Mouse (Mus musculus) embryo, embryonic 10.5 days (tissue): ENCODE measurements around the gene E130114P18Rik.

ENCODE experiments used
- DNase-seq: peaks from one replicate; pipeline ENCODE4 v3.0.0-alpha.2; 2015; ENCODE audit warnings: low spot score

Gene E130114P18Rik

GRCm38 (mm10) chr4:97647700-97648435, 130.0 kb downstream of the E130114P18Rik start:
- DNase-seq, result no peak

GRCm38 (mm10) chr4:97647236-97647635, 130.6 kb downstream of the E130114P18Rik start:
- DNase-seq, result no peak

GRCm38 (mm10) chr4:97640385-97640784, 137.5 kb downstream of the E130114P18Rik start:
- DNase-seq, result no peak

- no peak for DNase-seq
These were observed 141.3 kb downstream of the E130114P18Rik start for GRCm38 (mm10) chr4:97636569-97636968.

DNA sequence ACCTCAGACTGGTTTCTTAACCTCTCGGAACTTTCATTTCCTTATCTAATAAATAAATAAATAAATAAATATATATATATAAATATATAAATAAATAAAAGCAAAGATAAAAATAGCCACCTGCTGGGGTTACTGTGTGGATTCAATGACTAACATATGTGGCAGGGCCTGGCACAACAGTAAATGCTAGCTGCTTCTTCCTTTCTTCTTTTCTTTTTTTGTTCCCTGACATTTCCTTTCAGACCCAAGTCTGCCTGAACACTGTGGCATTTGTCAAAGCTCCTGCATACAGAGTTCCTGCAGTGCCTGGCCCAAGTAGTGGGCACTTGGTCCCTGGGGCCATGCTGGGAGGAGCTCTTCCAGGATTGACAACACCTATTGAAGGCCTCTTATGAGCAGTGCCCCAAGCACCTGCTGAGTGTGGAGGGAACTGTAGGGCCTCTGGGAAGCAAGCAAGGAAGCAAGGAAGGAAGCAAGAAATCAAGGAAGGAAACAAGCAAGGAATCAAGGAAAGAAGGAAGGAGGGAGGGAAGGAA, 142.1 kb downstream of the E130114P18Rik start:
- DNase-seq, result no peak

GRCm38 (mm10) chr4:97635296-97635755, 142.6 kb downstream of the E130114P18Rik start:
- DNase-seq, result peak; percentile 37

- DNase-seq, result peak; percentile 82
These were observed 148.8 kb downstream of the E130114P18Rik start for GRCm38 (mm10) chr4:97628881-97629605.

DNA sequence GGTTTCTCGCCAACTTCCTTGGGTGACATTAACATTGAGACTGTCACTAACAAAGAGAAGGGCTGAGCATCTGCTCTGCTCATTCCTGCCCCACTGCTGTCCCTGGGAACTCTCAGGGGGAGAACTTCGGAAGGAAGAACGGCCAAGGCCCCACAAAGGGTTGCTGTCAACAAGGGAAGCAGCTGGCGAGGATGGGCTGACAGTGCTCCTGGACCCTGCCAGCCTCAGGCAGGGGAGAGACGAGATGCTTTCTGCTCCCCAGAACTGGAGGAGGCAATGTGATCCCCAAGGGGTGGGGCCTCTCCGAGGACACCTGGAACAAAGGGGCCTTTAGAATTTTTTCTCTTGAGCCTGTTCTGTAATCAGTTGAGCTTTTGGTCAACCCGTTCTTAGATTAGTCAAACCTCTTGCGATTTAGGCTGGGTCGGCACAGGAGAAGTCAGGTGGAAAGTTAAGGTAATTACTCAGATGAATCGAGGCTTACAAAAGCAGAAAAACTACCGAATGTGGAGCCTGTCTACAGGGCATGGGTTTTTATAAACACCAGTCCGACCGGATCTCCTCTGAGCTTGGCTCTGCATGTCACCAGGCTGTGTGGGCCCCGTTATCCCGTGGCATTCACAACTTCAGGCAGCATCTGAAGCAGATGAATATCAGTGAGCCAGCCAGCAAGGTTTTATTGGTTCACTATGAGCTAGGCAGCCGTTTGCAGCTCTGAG, 151.7 kb downstream of the E130114P18Rik start:
- DNase-seq, result no peak

DNA sequence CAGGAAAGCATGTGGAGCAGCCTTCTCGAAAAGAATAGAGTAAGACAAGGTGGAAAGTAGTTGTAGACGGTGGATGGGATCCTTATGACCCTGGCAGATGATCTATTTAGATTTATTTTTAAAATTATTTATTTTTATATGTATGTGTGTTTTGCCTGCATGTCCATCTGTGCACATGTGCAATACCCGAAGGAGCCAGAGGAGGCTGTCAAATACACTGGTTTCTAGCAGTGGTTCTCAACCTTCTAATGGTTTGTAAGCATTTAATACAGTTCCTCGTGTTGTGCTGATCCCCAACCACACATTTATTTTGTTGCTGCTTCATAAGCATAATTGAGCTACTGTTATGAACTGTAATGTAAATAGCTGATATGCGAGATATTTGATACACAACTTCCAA, 154.7 kb downstream of the E130114P18Rik start:
- no peak for DNase-seq

GRCm38 (mm10) chr4:97621731-97622130, 156.1 kb downstream of the E130114P18Rik start:
- DNase-seq, result no peak

DNA sequence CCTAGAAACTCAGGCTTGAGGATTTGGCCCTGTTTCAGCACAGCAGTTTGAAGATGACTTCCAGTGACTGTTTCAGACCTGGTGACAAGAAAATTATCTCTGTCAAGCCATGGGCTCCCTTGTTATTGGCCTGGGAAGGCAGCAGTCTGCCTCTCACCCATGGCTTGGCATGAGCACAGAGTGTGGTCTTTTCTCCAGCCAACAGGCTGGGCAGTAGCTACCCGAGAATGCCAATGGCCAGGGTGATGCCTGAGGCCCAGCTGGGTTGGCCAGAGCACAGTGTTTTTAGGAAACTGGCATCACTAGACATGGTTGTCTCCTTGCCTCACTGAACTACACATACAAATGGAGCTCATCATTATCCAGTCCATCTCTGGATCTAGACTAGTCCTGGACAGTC, 157.5 kb downstream of the E130114P18Rik start:
- DNase-seq, result no peak

DNA sequence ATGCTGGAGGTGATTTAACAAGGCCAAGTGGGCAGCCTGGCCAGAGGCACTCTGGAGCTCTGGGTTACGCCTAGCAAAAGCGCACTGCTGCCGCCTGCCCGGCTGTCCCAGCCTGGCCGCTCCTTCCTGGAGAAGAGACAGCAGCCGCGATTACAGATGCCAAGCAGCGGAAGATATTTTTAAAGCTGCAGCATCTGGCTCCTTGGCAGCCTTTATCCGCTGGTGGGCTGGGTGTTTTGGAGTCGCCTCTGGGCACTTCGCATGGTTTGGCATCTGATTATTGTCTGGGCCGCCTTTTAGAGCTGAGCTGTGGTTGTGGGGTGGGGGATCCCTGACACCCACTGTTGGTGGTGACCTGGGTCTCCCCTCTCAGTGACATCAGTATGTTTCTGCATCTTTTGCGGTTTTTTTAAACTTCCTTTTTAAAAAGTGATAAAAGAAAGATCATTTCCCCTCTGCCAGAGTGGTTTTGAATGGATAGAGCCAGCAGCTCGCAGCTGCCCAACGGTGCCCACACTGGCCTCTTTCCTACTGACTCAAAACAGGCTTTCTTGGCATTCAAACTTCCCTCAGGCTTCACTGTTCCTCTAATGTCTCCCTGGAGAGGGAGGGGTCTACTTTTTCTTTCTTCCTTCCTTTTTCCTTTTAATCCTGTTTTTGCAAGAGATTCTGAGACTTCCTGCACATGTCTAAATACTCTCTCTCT, 159.1 kb downstream of the E130114P18Rik start:
- DNase-seq, result no peak

DNA sequence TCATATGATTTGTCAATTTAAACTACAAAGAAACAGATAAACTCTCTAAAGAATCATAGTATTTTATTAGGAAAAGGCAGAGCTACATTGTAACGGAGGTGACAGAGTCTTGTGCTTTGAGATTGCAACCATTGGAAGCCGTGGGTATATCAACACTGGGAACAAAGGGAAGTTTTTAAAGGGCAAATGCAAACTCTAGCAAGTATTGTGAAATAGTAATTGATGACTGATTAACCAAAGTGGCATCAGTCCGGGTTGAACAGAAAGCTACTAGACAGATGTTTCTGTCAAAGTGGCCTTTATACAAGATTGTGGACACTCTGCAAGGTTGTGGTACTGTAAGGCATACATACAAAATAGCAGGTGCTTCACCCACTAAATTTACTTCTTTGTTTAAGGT, 162.8 kb downstream of the E130114P18Rik start:
- DNase-seq, result no peak

GRCm38 (mm10) chr4:97611251-97611847, 166.5 kb downstream of the E130114P18Rik start:
- no peak for DNase-seq

- DNase-seq, result no peak
These were observed 167.8 kb downstream of the E130114P18Rik start for GRCm38 (mm10) chr4:97609831-97610727.

DNA sequence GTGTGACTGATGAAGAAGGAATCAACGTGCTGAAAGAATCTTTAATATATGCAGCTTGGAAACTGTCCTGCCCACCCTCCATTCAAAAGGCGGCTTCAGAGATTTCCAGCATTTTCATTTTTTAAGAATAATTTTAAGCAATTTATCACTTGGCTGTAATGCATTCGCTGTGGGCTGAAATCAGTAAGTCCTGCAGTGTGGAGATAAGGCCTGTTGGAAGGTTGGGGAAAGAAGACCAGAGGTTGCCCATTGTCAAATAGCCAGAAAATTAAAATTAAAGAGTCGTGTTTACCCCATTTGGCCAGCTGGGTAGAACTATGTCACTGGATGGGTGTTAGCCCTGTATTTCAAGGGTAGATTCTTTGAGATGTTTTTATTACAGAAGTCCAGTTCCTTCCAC, 168.5 kb downstream of the E130114P18Rik start:
- DNase-seq, result no peak

- no peak for DNase-seq
These were observed 169.2 kb downstream of the E130114P18Rik start for GRCm38 (mm10) chr4:97608728-97609127.

DNA sequence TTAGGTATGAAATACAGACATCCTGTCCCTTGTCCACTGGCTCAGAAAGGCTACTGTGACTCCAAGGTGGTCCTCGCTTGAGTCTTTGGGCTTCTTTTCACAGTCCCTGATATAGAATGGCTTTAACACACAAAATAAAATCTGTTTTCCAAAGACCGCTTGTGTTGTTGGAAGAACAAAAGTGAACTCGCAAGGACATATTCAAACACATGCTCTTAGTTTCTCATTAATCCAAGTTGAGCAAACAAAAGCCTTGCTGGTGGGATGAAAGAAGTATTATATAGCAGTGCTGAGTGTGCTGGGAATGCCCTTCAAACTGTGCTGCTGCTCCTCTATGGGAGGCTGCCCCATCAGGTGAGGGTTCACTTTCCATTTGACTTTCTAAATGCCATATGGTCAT, 169.7 kb downstream of the E130114P18Rik start:
- DNase-seq, result no peak

GRCm38 (mm10) chr4:97607169-97607568, 170.7 kb downstream of the E130114P18Rik start:
- no peak for DNase-seq

DNA sequence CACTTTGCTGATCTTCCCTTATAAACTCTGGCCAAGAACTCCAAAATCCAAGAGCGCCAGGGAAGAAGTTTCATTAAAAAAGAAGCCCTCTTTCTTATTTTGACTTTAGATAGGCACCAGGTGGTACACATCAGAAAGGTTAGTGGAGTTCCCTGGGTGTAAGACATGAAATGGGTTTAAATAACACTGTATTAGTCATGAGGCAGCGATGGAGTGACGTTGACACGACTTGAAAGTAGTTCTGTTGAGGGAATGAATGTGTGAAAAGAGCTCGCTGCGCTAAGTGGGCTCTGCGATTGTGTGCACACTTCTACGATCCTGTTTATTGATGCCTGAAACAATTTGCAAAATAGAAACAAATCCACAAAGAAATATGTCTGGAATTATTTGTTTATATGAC, 171.4 kb downstream of the E130114P18Rik start:
- DNase-seq, result no peak
